ENCODE assay signal across 8 mouse cellular contexts in the genomic region with DNA sequence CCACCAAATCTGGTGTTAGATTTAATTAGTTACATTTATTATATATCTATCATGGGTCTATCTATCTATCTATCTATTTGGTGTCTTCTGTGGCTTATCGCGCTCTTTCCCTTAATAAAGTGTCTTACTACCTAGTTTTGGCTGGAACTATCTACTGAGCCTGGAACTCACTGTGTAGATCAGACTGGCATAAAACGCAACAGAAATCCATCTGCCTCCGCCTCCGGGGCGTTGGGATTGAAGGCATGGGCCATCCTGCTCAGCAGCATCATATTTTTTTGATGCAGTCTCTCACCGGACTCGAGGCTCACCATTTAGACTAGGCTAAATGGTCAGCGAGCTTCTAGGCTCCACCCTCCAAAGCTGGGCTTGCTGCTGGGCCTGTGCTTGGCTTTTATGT. TPM values are rescaled to one million over a fixed set of nuclear protein-coding genes. Genes with fewer than 3 reads are reported as not detected.
DNase-seq lines count a peak whose midpoint lies in the region; ATAC-seq and TF ChIP-seq lines count a peak whose summit lies in the region.

No protein-coding gene starts in this region.

- ATAC-seq in embryonic facial prominence, embryonic 12.5 days (ENCODE audit: insufficient number of reproducible peaks, insufficient read depth, low FRiP score, low TSS enrichment), result no peak
- no peak for ATAC-seq in hindbrain, embryonic 15.5 days (ENCODE audit: low FRiP score, low read depth)
- no peak for ATAC-seq in midbrain, embryonic 16.5 days

- no peak for TF ChIP-seq CTCF in layer of hippocampus, adult 2 months (conservative IDR thresholded peaks at IDR 0.05)

- peak in 1 of 2 experiments; percentile 32 for DNase-seq in layer of hippocampus, adult 2 months (ENCODE audit: low spot score in 2 of 2)
- no peak for DNase-seq in layer of hippocampus, postnatal 36 days
- no peak for DNase-seq in spleen, adult 18-20 months
- DNase-seq in spleen, postnatal 10 days (ENCODE audit: low spot score in 2 of 2), result no peak
- no peak for DNase-seq in lung, postnatal 14 days

- peak overlapping the region; percentile 65 for H3K4me2 ChIP-seq in embryonic facial prominence, embryonic 12.5 days (replicated peaks)
- peak overlapping the region; percentile 97 for H3K4me2 ChIP-seq in hindbrain, embryonic 15.5 days
- peak overlapping the region; percentile 76 for H3K4me2 ChIP-seq in midbrain, embryonic 16.5 days (ENCODE audit: low read length)

- H3K9me3 ChIP-seq in embryonic facial prominence, embryonic 12.5 days, result no peaks in the 10 kb centered on the region
- no peaks in the 10 kb centered on the region for H3K9me3 ChIP-seq in hindbrain, embryonic 15.5 days
- no peaks in the 10 kb centered on the region for H3K9me3 ChIP-seq in midbrain, embryonic 16.5 days (replicated peaks; ENCODE audit: control insufficient read depth, low read length, poor library complexity, severe bottlenecking)

- H3K27ac ChIP-seq in layer of hippocampus, adult 2 months, result peak overlapping the region; percentile 96
- peak overlapping the region; percentile 87 for H3K27ac ChIP-seq in embryonic facial prominence, embryonic 12.5 days
- H3K27ac ChIP-seq in hindbrain, embryonic 15.5 days (replicated peaks), result peak overlapping the region; percentile 92
- H3K27ac ChIP-seq in midbrain, embryonic 16.5 days (ENCODE audit: low read length), result peak overlapping the region; percentile 88

- H3K27me3 ChIP-seq in embryonic facial prominence, embryonic 12.5 days, result no peaks in the 10 kb centered on the region
- no peaks in the 10 kb centered on the region for H3K27me3 ChIP-seq in hindbrain, embryonic 15.5 days
- no peaks in the 10 kb centered on the region for H3K27me3 ChIP-seq in midbrain, embryonic 16.5 days (ENCODE audit: control insufficient read depth, insufficient read depth, low read depth, low read length)

- peaks cover 11% of the 10 kb centered on the region for H3K4me1 ChIP-seq in embryonic facial prominence, embryonic 12.5 days
- H3K4me1 ChIP-seq in hindbrain, embryonic 15.5 days (replicated peaks), result peaks cover 23% of the 10 kb centered on the region
- H3K4me1 ChIP-seq in midbrain, embryonic 16.5 days (ENCODE audit: control insufficient read depth, insufficient read depth, low read length), result peaks cover 18% of the 10 kb centered on the region

- 69% methylated on average over 9 of the region's 9 CpGs for WGBS in embryonic facial prominence, embryonic 12.5 days
- 69% methylated on average over 9 of the region's 9 CpGs for WGBS in hindbrain, embryonic 15.5 days
- 73% methylated on average over 9 of the region's 9 CpGs for WGBS in midbrain, embryonic 16.5 days

- peak overlapping the region; percentile 77 for H3K4me3 ChIP-seq in layer of hippocampus, adult 2 months
- peak overlapping the region; percentile 89 for H3K4me3 ChIP-seq in embryonic facial prominence, embryonic 12.5 days
- H3K4me3 ChIP-seq in hindbrain, embryonic 15.5 days, result peak overlapping the region; percentile 98
- peak overlapping the region; percentile 94 for H3K4me3 ChIP-seq in midbrain, embryonic 16.5 days (ENCODE audit: low read depth, low read length)

- peak overlapping the region; percentile 80; the same call in 1 of the 2 replicates for H3K9ac ChIP-seq in embryonic facial prominence, embryonic 12.5 days
- H3K9ac ChIP-seq in hindbrain, embryonic 15.5 days, result peak overlapping the region; percentile 98
- H3K9ac ChIP-seq in midbrain, embryonic 16.5 days (ENCODE audit: low read depth, low read length), result peak overlapping the region; percentile 92

- H3K36me3 ChIP-seq in embryonic facial prominence, embryonic 12.5 days, result peaks cover 20% of the 10 kb centered on the region
- H3K36me3 ChIP-seq in hindbrain, embryonic 15.5 days, result peaks cover 14% of the 10 kb centered on the region; the same call in 1 of the 2 replicates
- H3K36me3 ChIP-seq in midbrain, embryonic 16.5 days (ENCODE audit: control insufficient read depth, insufficient read depth, low read length), result peaks cover 13% of the 10 kb centered on the region; the same call in 1 of the 2 replicates

RNA-seq across cellular contexts. Expression of a gene that starts 0.7 kb away (rescaled TPM):
- 10 to 100 TPM; 80.6 to 86.0 TPM for total RNA-seq in layer of hippocampus, adult 2 months (2021)
- total RNA-seq in layer of hippocampus, postnatal 36 days (2021), result 10 to 100 TPM; 87.4 to 89.4 TPM
- 64.4 and 65.2 TPM in 2 replicates for polyA plus RNA-seq in embryonic facial prominence, embryonic 12.5 days (2016; fragmentation: Nextera tagmentation; extraction: Ambion mirVana)
- 63.6 and 66.4 TPM in 2 replicates for polyA plus RNA-seq in hindbrain, embryonic 15.5 days (2015; fragmentation: Nextera tagmentation; extraction: Ambion mirVana)
- polyA plus RNA-seq in midbrain, embryonic 16.5 days (2015; fragmentation: Nextera tagmentation; extraction: Ambion mirVana), result 68.3 and 72.0 TPM in 2 replicates

RNA-seq across cellular contexts. Expression of a gene that starts 15.3 kb away (rescaled TPM):
- 100 to 1,000 TPM in 1 of 2 experiments, 10 to 100 TPM in 1; 95.3 to 103 TPM for total RNA-seq in layer of hippocampus, adult 2 months (2021)
- total RNA-seq in layer of hippocampus, postnatal 36 days (2021), result 100 to 1,000 TPM in 1 of 2 experiments, 10 to 100 TPM in 1; 93.4 to 106 TPM
- 124 and 126 TPM in 2 replicates for polyA plus RNA-seq in embryonic facial prominence, embryonic 12.5 days (2016; fragmentation: Nextera tagmentation; extraction: Ambion mirVana)
- polyA plus RNA-seq in hindbrain, embryonic 15.5 days (2015; fragmentation: Nextera tagmentation; extraction: Ambion mirVana), result 200 and 214 TPM in 2 replicates
- polyA plus RNA-seq in midbrain, embryonic 16.5 days (2015; fragmentation: Nextera tagmentation; extraction: Ambion mirVana), result 209 and 230 TPM in 2 replicates

RNA-seq across cellular contexts. Expression of a gene that starts 24.2 kb away (rescaled TPM):
- total RNA-seq in layer of hippocampus, adult 2 months (2021), result 10 to 100 TPM; 22.6 to 23.8 TPM
- 10 to 100 TPM; 17.7 to 20.7 TPM for total RNA-seq in layer of hippocampus, postnatal 36 days (2021)
- polyA plus RNA-seq in embryonic facial prominence, embryonic 12.5 days (2016; fragmentation: Nextera tagmentation; extraction: Ambion mirVana), result 29.1 and 31.2 TPM in 2 replicates
- 43.8 and 48.1 TPM in 2 replicates for polyA plus RNA-seq in hindbrain, embryonic 15.5 days (2015; fragmentation: Nextera tagmentation; extraction: Ambion mirVana)
- polyA plus RNA-seq in midbrain, embryonic 16.5 days (2015; fragmentation: Nextera tagmentation; extraction: Ambion mirVana), result 41.2 and 47.7 TPM in 2 replicates

RNA-seq across cellular contexts. Expression of a gene that starts 33.8 kb away (rescaled TPM):
- total RNA-seq in layer of hippocampus, adult 2 months (2021), result 10 to 100 TPM; 27.3 to 28.5 TPM
- total RNA-seq in layer of hippocampus, postnatal 36 days (2021), result 10 to 100 TPM; 28.7 to 30.3 TPM
- 41.9 and 43.4 TPM in 2 replicates for polyA plus RNA-seq in embryonic facial prominence, embryonic 12.5 days (2016; fragmentation: Nextera tagmentation; extraction: Ambion mirVana)
- 26.9 and 27.2 TPM in 2 replicates for polyA plus RNA-seq in hindbrain, embryonic 15.5 days (2015; fragmentation: Nextera tagmentation; extraction: Ambion mirVana)
- 26.7 and 28.7 TPM in 2 replicates for polyA plus RNA-seq in midbrain, embryonic 16.5 days (2015; fragmentation: Nextera tagmentation; extraction: Ambion mirVana)

RNA-seq across cellular contexts. Expression of a gene that starts 41.5 kb away (rescaled TPM):
- 10 to 100 TPM; 35.2 to 36.1 TPM for total RNA-seq in layer of hippocampus, adult 2 months (2021)
- total RNA-seq in layer of hippocampus, postnatal 36 days (2021), result 10 to 100 TPM; 35.5 to 36.4 TPM
- polyA plus RNA-seq in embryonic facial prominence, embryonic 12.5 days (2016; fragmentation: Nextera tagmentation; extraction: Ambion mirVana), result 76.3 and 81.5 TPM in 2 replicates
- 58.9 and 61.5 TPM in 2 replicates for polyA plus RNA-seq in hindbrain, embryonic 15.5 days (2015; fragmentation: Nextera tagmentation; extraction: Ambion mirVana)
- polyA plus RNA-seq in midbrain, embryonic 16.5 days (2015; fragmentation: Nextera tagmentation; extraction: Ambion mirVana), result 59.3 and 68.6 TPM in 2 replicates
